Mouse (Mus musculus) MEL (cell line): ENCODE measurements at regions not wholly inside any gene's neighbourhood (a gene's known extent, or its start where the extent isn't known, plus 50 kb on each side); places are given as distances from the start of the nearest gene placed in this dataset.

ENCODE experiments used
- DNase-seq: peaks from one replicate; pipeline ENCODE4 v3.0.0; 2011; ENCODE audit warnings: low read depth, low spot score
- H3K27ac ChIP-seq: 2 replicates; pipeline ENCODE4 v1.5.1; 2012; ENCODE audit warnings: low read depth, mild to moderate bottlenecking, control low read depth, low read length, moderate library complexity; ENCODE audit not compliant: control insufficient read depth
- H3K27me3 ChIP-seq, 2 experiments: fragments of 150-350 bp in 1 of 2; sonication (generic) in 1 of 2; 2 replicates each; pipeline ENCODE4 v1.6.1; 2012; ENCODE audit warnings: low read length in 2 of 2, mild to moderate bottlenecking in 2 of 2, improper control_type of control experiment in 1 of 2, moderate library complexity in 1 of 2; ENCODE audit not compliant: insufficient read depth in 2 of 2, control insufficient read depth in 1 of 2
- H3K36me3 ChIP-seq, 2 experiments: 2 replicates each; pipeline ENCODE4 v1.6.1; 2012 to 2014; ENCODE audit warnings: low read length in 2 of 2, improper control_type of control experiment in 1 of 2, inconsistent platforms in 1 of 2, mild to moderate bottlenecking in 1 of 2; ENCODE audit not compliant: insufficient read depth in 2 of 2, control insufficient read depth in 1 of 2
- H3K4me1 ChIP-seq, 2 experiments: fragments of 150-350 bp in 1 of 2; sonication (generic) in 1 of 2; 2 replicates each; pipeline ENCODE4 v1.6.1; 2012; ENCODE audit warnings: low read length in 2 of 2, improper control_type of control experiment in 1 of 2, mild to moderate bottlenecking in 1 of 2; ENCODE audit not compliant: insufficient read depth in 2 of 2, control insufficient read depth in 1 of 2
- H3K4me3 ChIP-seq, 2 experiments: fragments of 150-350 bp in 1 of 2; sonication (generic) in 1 of 2; 2 replicates each; pipeline ENCODE4 v1.5.1; 2012; ENCODE audit warnings: low read depth in 2 of 2, low read length in 2 of 2, mild to moderate bottlenecking in 2 of 2, moderate library complexity in 2 of 2, control low read depth in 1 of 2, improper control_type of control experiment in 1 of 2; ENCODE audit not compliant: control insufficient read depth in 1 of 2, insufficient read depth in 1 of 2
- H3K79me2 ChIP-seq: 2 replicates; pipeline ENCODE4 v1.6.1; 2012; ENCODE audit warnings: mild to moderate bottlenecking, low read length, moderate library complexity; ENCODE audit not compliant: control insufficient read depth, poor library complexity, insufficient read depth
- H3K9ac ChIP-seq: 2 replicates; pipeline ENCODE4 v1.6.1; 2012; ENCODE audit warnings: low read depth, mild to moderate bottlenecking, control low read depth, low read length, moderate library complexity; ENCODE audit not compliant: control insufficient read depth, poor library complexity, severe bottlenecking
- H3K9me3 ChIP-seq: fragments of 150-350 bp; sonication (generic); replicated peaks from 2 replicates; pipeline ENCODE4 v1.6.1; 2012; ENCODE audit warnings: mild to moderate bottlenecking, low read length, improper control_type of control experiment, moderate library complexity; ENCODE audit not compliant: insufficient read depth
- BHLHE40 ChIP-seq: IDR thresholded peaks from 2 replicates; pipeline ENCODE4 v1.6.1; 2012; ENCODE audit warnings: low read depth, mild to moderate bottlenecking, inconsistent platforms, low read length, improper control_type of control experiment, borderline replicate concordance
- CHD2 ChIP-seq: IDR thresholded peaks from 2 replicates; pipeline ENCODE4 v1.6.1; 2011; ENCODE audit warnings: low read length, improper control_type of control experiment
- EP300 ChIP-seq, 2 experiments: IDR thresholded peaks; 2 replicates each; pipeline ENCODE4 v1.6.1; 2011; ENCODE audit warnings: improper control_type of control experiment in 2 of 2, low read length in 2 of 2, low read depth in 1 of 2, mild to moderate bottlenecking in 1 of 2
- ETS1 ChIP-seq: IDR thresholded peaks from 2 replicates; pipeline ENCODE4 v1.6.1; 2012; ENCODE audit warnings: low read depth, mild to moderate bottlenecking, inconsistent platforms, low read length, improper control_type of control experiment, moderate library complexity
- KAT2A ChIP-seq: conservative IDR thresholded peaks from 2 replicates; pipeline ENCODE4 v1.6.1; 2012; ENCODE audit warnings: low read depth, low read length, improper control_type of control experiment, inconsistent platforms
- MAZ ChIP-seq: IDR thresholded peaks from 2 replicates; pipeline ENCODE4 v1.6.1; 2012; ENCODE audit warnings: low read depth, mild to moderate bottlenecking, inconsistent platforms, low read length, improper control_type of control experiment
- MXI1 ChIP-seq: IDR thresholded peaks from 2 replicates; pipeline ENCODE4 v1.6.1; 2011; ENCODE audit warnings: mild to moderate bottlenecking, low read depth, low read length, improper control_type of control experiment
- MYB ChIP-seq: IDR thresholded peaks from 2 replicates; pipeline ENCODE4 v1.6.1; 2011; ENCODE audit warnings: mild to moderate bottlenecking, low read depth, low read length, improper control_type of control experiment
- NRF1 ChIP-seq: IDR thresholded peaks from 2 replicates; pipeline ENCODE4 v1.6.1; 2014; ENCODE audit warnings: low read depth, mild to moderate bottlenecking, inconsistent platforms, low read length, improper control_type of control experiment, moderate library complexity; ENCODE audit not compliant: poor library complexity, insufficient read depth, severe bottlenecking
- POLR2A ChIP-seq, 2 experiments: IDR thresholded peaks; 2 replicates each; pipeline ENCODE4 v1.6.1; 2011 to 2012; ENCODE audit warnings: low read length in 2 of 2, mild to moderate bottlenecking in 2 of 2, control low read depth in 1 of 2, improper control_type of control experiment in 1 of 2, low read depth in 1 of 2, moderate library complexity in 1 of 2; ENCODE audit not compliant: control insufficient read depth in 1 of 2, insufficient read depth in 1 of 2, poor library complexity in 1 of 2
- RAD21 ChIP-seq: IDR thresholded peaks from 2 replicates; pipeline ENCODE4 v1.6.1; 2011; ENCODE audit warnings: mild to moderate bottlenecking, low read depth, low read length, improper control_type of control experiment
- RCOR1 ChIP-seq: IDR thresholded peaks from 2 replicates; pipeline ENCODE4 v1.6.1; 2012; ENCODE audit warnings: low read depth, mild to moderate bottlenecking, inconsistent platforms, low read length, improper control_type of control experiment
- SMC3 ChIP-seq: IDR thresholded peaks from 2 replicates; pipeline ENCODE4 v1.6.1; 2011; ENCODE audit warnings: low read depth, low read length, improper control_type of control experiment
- TCF12 ChIP-seq: IDR thresholded peaks from 2 replicates; pipeline ENCODE4 v1.6.1; 2014; ENCODE audit warnings: low read depth, mild to moderate bottlenecking, inconsistent platforms, low read length, improper control_type of control experiment, moderate library complexity
- USF2 ChIP-seq, 2 experiments: IDR thresholded peaks; 2 replicates each; pipeline ENCODE4 v1.6.1; 2011 to 2012; ENCODE audit warnings: improper control_type of control experiment in 2 of 2, low read length in 2 of 2, borderline replicate concordance in 1 of 2, inconsistent platforms in 1 of 2, low read depth in 1 of 2, mild to moderate bottlenecking in 1 of 2; ENCODE audit not compliant: insufficient read depth in 1 of 2
- ZC3H11A ChIP-seq: IDR thresholded peaks from 2 replicates; pipeline ENCODE4 v1.6.1; 2012; ENCODE audit warnings: low read depth, mild to moderate bottlenecking, inconsistent platforms, low read length, improper control_type of control experiment
- ZKSCAN1 ChIP-seq: IDR thresholded peaks from 2 replicates; pipeline ENCODE4 v1.6.1; 2012; ENCODE audit warnings: low read depth, mild to moderate bottlenecking, inconsistent platforms, low read length, improper control_type of control experiment, moderate library complexity

GRCm38 (mm10) chr17:13570796-13571195 is 189.5 kb upstream of the Afdn start:
- Histone ChIP-seq H3K4me1 (no peaks in the 10 kb centered on the region), H3K27ac (no peak overlapping the region), H3K4me3 (no peak overlapping the region), H3K9ac (no peak overlapping the region), H3K9me3 (no peaks in the 10 kb centered on the region), H3K27me3 (no peaks in the 10 kb centered on the region), H3K36me3 (no peaks in the 10 kb centered on the region), H3K79me2 (no peaks in the 10 kb centered on the region)
- no peak for DNase-seq
- TF ChIP-seq ETS1 = no peak
- TF ChIP-seq RCOR1 = no peak

GRCm38 (mm10) chr17:13572204-13572833 is 188.0 kb upstream of the Afdn start:
- H3K36me3 ChIP-seq = no peaks in the 10 kb centered on the region
- no peak overlapping the region for H3K27ac ChIP-seq
- no peak overlapping the region for H3K9ac ChIP-seq
- no peak for TF ChIP-seq MXI1
- no peak overlapping the region for H3K4me3 ChIP-seq
- no peak for DNase-seq
- H3K4me1 ChIP-seq = no peaks in the 10 kb centered on the region
- no peaks in the 10 kb centered on the region for H3K79me2 ChIP-seq
- no peaks in the 10 kb centered on the region for H3K9me3 ChIP-seq
- H3K27me3 ChIP-seq = no peaks in the 10 kb centered on the region

GRCm38 (mm10) chr17:13573036-13573435 is 187.3 kb upstream of the Afdn start:
- no peak for DNase-seq
- Histone ChIP-seq H3K79me2 (no peaks in the 10 kb centered on the region), H3K4me1 (no peaks in the 10 kb centered on the region), H3K4me3 (no peak overlapping the region), H3K36me3 (no peaks in the 10 kb centered on the region), H3K9ac (no peak overlapping the region), H3K27ac (no peak overlapping the region), H3K9me3 (no peaks in the 10 kb centered on the region), H3K27me3 (no peaks in the 10 kb centered on the region)
- no peak for TF ChIP-seq CHD2
- TF ChIP-seq USF2 (IDR thresholded peaks at IDR 0.05; ENCODE audit: borderline replicate concordance in 1 of 2, insufficient read depth in 1 of 2, low read depth in 1 of 2, low read length in 2 of 2) = no peak
- no peak for TF ChIP-seq POLR2A (IDR thresholded peaks at IDR 0.05; ENCODE audit: control insufficient read depth in 1 of 2, insufficient read depth in 1 of 2, low read depth in 1 of 2, low read length in 2 of 2, poor library complexity in 1 of 2)
- TF ChIP-seq ZC3H11A = no peak
- no peak for TF ChIP-seq ZKSCAN1
- TF ChIP-seq SMC3 = no peak
- TF ChIP-seq NRF1 = no peak
- TF ChIP-seq BHLHE40 = no peak
- TF ChIP-seq TCF12 = no peak
- no peak for TF ChIP-seq KAT2A
- TF ChIP-seq RAD21 = no peak
- TF ChIP-seq MYB = no peak
- TF ChIP-seq EP300 (IDR thresholded peaks at IDR 0.05; ENCODE audit: low read depth in 1 of 2, low read length in 2 of 2) = no peak
- no peak for TF ChIP-seq MAZ
